Mouse (Mus musculus): ENCODE results near the gene Phc2. TPM values are rescaled to one million over a fixed set of nuclear protein-coding genes. Genes with fewer than 3 reads are reported as not detected.

Phc2 gene
- polyA plus RNA-seq, 1 experiment from 2014 or later = 4.2 TPM

- Histone ChIP-seq H3K9me3 (replicated peaks; ENCODE audit: control insufficient read depth, low read length) (no peaks in the 10 kb centered on the region), H3K4me2 (ENCODE audit: low read depth, low read length) (no peak overlapping the region), H3K4me3 (ENCODE audit: low read depth, low read length) (no peak overlapping the region), H3K9ac (ENCODE audit: low read depth, low read length) (no peak overlapping the region), H3K27me3 (ENCODE audit: control insufficient read depth, insufficient read depth, low read depth, low read length) (peaks cover 20% of the 10 kb centered on the region), H3K4me1 (ENCODE audit: control insufficient read depth, low read depth, low read length) (peaks cover 5% of the 10 kb centered on the region), H3K36me3 (ENCODE audit: control insufficient read depth, insufficient read depth) (no peaks in the 10 kb centered on the region), H3K27ac (ENCODE audit: low read length) (no peak overlapping the region; the same call in 1 of the 2 replicates)
- 28% methylated on average over 14 of the region's 14 CpGs for WGBS (ENCODE audit: insufficient replicate concordance)
- ATAC-seq (ENCODE audit: low read depth) = no peak
Measured at GRCm38 (mm10) chr4:128615761-128616160, 38.7 kb upstream of the Phc2 start.

- no peak overlapping the region for H3K27ac ChIP-seq (ENCODE audit: low read length)
- no peak overlapping the region for H3K4me2 ChIP-seq (ENCODE audit: low read depth, low read length)
- H3K4me1 ChIP-seq (ENCODE audit: control insufficient read depth, low read depth, low read length) = peaks cover 5% of the 10 kb centered on the region
- 13% methylated on average over 17 of the region's 17 CpGs for WGBS (ENCODE audit: insufficient replicate concordance)
- no peak overlapping the region for H3K9ac ChIP-seq (ENCODE audit: low read depth, low read length)
- no peaks in the 10 kb centered on the region for H3K36me3 ChIP-seq (ENCODE audit: control insufficient read depth, insufficient read depth)
- ATAC-seq (ENCODE audit: low read depth) = no peak
- no peak overlapping the region for H3K4me3 ChIP-seq (ENCODE audit: low read depth, low read length)
- no peaks in the 10 kb centered on the region for H3K9me3 ChIP-seq (replicated peaks; ENCODE audit: control insufficient read depth, low read length)
- H3K27me3 ChIP-seq (ENCODE audit: control insufficient read depth, insufficient read depth, low read depth, low read length) = peaks cover 20% of the 10 kb centered on the region
Measured at GRCm38 (mm10) chr4:128617363-128618120, 37.0 kb upstream of the Phc2 start.

- Histone ChIP-seq H3K9me3 (replicated peaks; ENCODE audit: control insufficient read depth, low read length) (no peaks in the 10 kb centered on the region), H3K9ac (ENCODE audit: low read depth, low read length) (no peak within 1 kb of the TSS), H3K4me1 (ENCODE audit: control insufficient read depth, low read depth, low read length) (peaks cover 5% of the 10 kb centered on the region), H3K36me3 (ENCODE audit: control insufficient read depth, insufficient read depth) (no peaks in the 10 kb centered on the region), H3K4me2 (ENCODE audit: low read depth, low read length) (no peak within 1 kb of the TSS), H3K27me3 (ENCODE audit: control insufficient read depth, insufficient read depth, low read depth, low read length) (peaks cover 20% of the 10 kb centered on the region), H3K27ac (ENCODE audit: low read length) (no peak within 1 kb of the TSS), H3K4me3 (ENCODE audit: low read depth, low read length) (0 out of 2 replicates have a peak within 1 kb of the TSS, but pooled peaks have one; percentile 6)
- peak; percentile 20; the same call in 1 of the 2 replicates for ATAC-seq (ENCODE audit: low read depth)
- 23% methylated on average over 15 of the region's 15 CpGs for WGBS (ENCODE audit: insufficient replicate concordance)
Measured at GRCm38 (mm10) chr4:128618246-128618911, 36.1 kb upstream of the Phc2 start, which contains the start of gene Tlr12. Gene Tlr12 (minus strand): TSS chr4:128618619.

- H3K27ac ChIP-seq (ENCODE audit: low read length) = no peak overlapping the region
- no peak for ATAC-seq (ENCODE audit: low read depth)
Measured at GRCm38 (mm10) chr4:128618963-128619362, 35.5 kb upstream of the Phc2 start.

GRCm38 (mm10) chr4:128620572-128620971 is 33.9 kb upstream of the Phc2 start:
- Histone ChIP-seq H3K9me3 (replicated peaks; ENCODE audit: control insufficient read depth, low read length) (no peaks in the 10 kb centered on the region), H3K27me3 (ENCODE audit: control insufficient read depth, insufficient read depth, low read depth, low read length) (peaks cover 20% of the 10 kb centered on the region), H3K4me2 (ENCODE audit: low read depth, low read length) (0 out of 2 replicates have a peak overlapping the region, but pooled peaks have one; percentile 9), H3K36me3 (ENCODE audit: control insufficient read depth, insufficient read depth) (no peaks in the 10 kb centered on the region), H3K9ac (ENCODE audit: low read depth, low read length) (no peak overlapping the region), H3K4me1 (ENCODE audit: control insufficient read depth, low read depth, low read length) (peaks cover 5% of the 10 kb centered on the region), H3K4me3 (ENCODE audit: low read depth, low read length) (no peak overlapping the region), H3K27ac (ENCODE audit: low read length) (no peak overlapping the region)
- no peak for ATAC-seq (ENCODE audit: low read depth)
- 58% methylated on average over 6 of the region's 6 CpGs for WGBS (ENCODE audit: insufficient replicate concordance)

More at GRCm38 (mm10) chr4:128618963-128619362, 35.5 kb upstream of the Phc2 start:
- H3K4me2 ChIP-seq (ENCODE audit: low read depth, low read length) = no peak overlapping the region
- H3K4me1 ChIP-seq (ENCODE audit: control insufficient read depth, low read depth, low read length) = peaks cover 5% of the 10 kb centered on the region
- H3K9me3 ChIP-seq (replicated peaks; ENCODE audit: control insufficient read depth, low read length) = no peaks in the 10 kb centered on the region
- H3K36me3 ChIP-seq (ENCODE audit: control insufficient read depth, insufficient read depth) = no peaks in the 10 kb centered on the region
- H3K4me3 ChIP-seq (ENCODE audit: low read depth, low read length) = no peak overlapping the region
- no peak overlapping the region for H3K9ac ChIP-seq (ENCODE audit: low read depth, low read length)
- H3K27me3 ChIP-seq (ENCODE audit: control insufficient read depth, insufficient read depth, low read depth, low read length) = peaks cover 20% of the 10 kb centered on the region
- 31% methylated on average over 2 of the region's 2 CpGs for whole genome bisulfite sequencing (ENCODE audit: insufficient replicate concordance)

GRCm38 (mm10) chr4:128621109-128621508 is 33.4 kb upstream of the Phc2 start:
- H3K27me3 ChIP-seq (ENCODE audit: control insufficient read depth, insufficient read depth, low read depth, low read length) = peaks cover 20% of the 10 kb centered on the region
- 0 out of 2 replicates have a peak overlapping the region, but pooled peaks have one; percentile 9 for H3K4me2 ChIP-seq (ENCODE audit: low read depth, low read length)
- no peak overlapping the region for H3K27ac ChIP-seq (ENCODE audit: low read length)
- no peaks in the 10 kb centered on the region for H3K36me3 ChIP-seq (ENCODE audit: control insufficient read depth, insufficient read depth)
- H3K4me1 ChIP-seq (ENCODE audit: control insufficient read depth, low read depth, low read length) = peaks cover 5% of the 10 kb centered on the region
- no peak for ATAC-seq (ENCODE audit: low read depth)
- H3K4me3 ChIP-seq (ENCODE audit: low read depth, low read length) = no peak overlapping the region
- 34% methylated on average over 8 of the region's 8 CpGs for WGBS (ENCODE audit: insufficient replicate concordance)
- no peaks in the 10 kb centered on the region for H3K9me3 ChIP-seq (replicated peaks; ENCODE audit: control insufficient read depth, low read length)
- no peak overlapping the region for H3K9ac ChIP-seq (ENCODE audit: low read depth, low read length)

GRCm38 (mm10) chr4:128635451-128635850 is 19.1 kb upstream of the Phc2 start:
- H3K36me3 ChIP-seq (ENCODE audit: control insufficient read depth, insufficient read depth) = no peaks in the 10 kb centered on the region
- H3K27me3 ChIP-seq (ENCODE audit: control insufficient read depth, insufficient read depth, low read depth, low read length) = no peaks in the 10 kb centered on the region
- no peaks in the 10 kb centered on the region for H3K9me3 ChIP-seq (replicated peaks; ENCODE audit: control insufficient read depth, low read length)
- no peaks in the 10 kb centered on the region; the same call in 1 of the 2 replicates for H3K4me1 ChIP-seq (ENCODE audit: control insufficient read depth, low read depth, low read length)
- no peak overlapping the region for H3K27ac ChIP-seq (ENCODE audit: low read length)
- no peak overlapping the region for H3K4me3 ChIP-seq (ENCODE audit: low read depth, low read length)
- no peak for ATAC-seq (ENCODE audit: low read depth)
- no peak overlapping the region for H3K4me2 ChIP-seq (ENCODE audit: low read depth, low read length)
- no peak overlapping the region for H3K9ac ChIP-seq (ENCODE audit: low read depth, low read length)
- 53% methylated on average over 7 of the region's 7 CpGs for WGBS (ENCODE audit: insufficient replicate concordance)

- no peak overlapping the region for H3K4me2 ChIP-seq (ENCODE audit: low read depth, low read length)
- no peaks in the 10 kb centered on the region for H3K27me3 ChIP-seq (ENCODE audit: control insufficient read depth, insufficient read depth, low read depth, low read length)
- no peak for ATAC-seq (ENCODE audit: low read depth)
- no peak overlapping the region for H3K27ac ChIP-seq (ENCODE audit: low read length)
- no peaks in the 10 kb centered on the region for H3K36me3 ChIP-seq (ENCODE audit: control insufficient read depth, insufficient read depth)
- WGBS (ENCODE audit: insufficient replicate concordance) = 60% methylated on average over 10 of the region's 10 CpGs
- H3K9ac ChIP-seq (ENCODE audit: low read depth, low read length) = no peak overlapping the region
- H3K4me3 ChIP-seq (ENCODE audit: low read depth, low read length) = no peak overlapping the region
- H3K4me1 ChIP-seq (ENCODE audit: control insufficient read depth, low read depth, low read length) = no peaks in the 10 kb centered on the region; the same call in 1 of the 2 replicates
- no peaks in the 10 kb centered on the region for H3K9me3 ChIP-seq (replicated peaks; ENCODE audit: control insufficient read depth, low read length)
Measured at GRCm38 (mm10) chr4:128635894-128636585, 18.5 kb upstream of the Phc2 start.

All from liver, embryonic 16.5 days (tissue).